In the genomic region with DNA sequence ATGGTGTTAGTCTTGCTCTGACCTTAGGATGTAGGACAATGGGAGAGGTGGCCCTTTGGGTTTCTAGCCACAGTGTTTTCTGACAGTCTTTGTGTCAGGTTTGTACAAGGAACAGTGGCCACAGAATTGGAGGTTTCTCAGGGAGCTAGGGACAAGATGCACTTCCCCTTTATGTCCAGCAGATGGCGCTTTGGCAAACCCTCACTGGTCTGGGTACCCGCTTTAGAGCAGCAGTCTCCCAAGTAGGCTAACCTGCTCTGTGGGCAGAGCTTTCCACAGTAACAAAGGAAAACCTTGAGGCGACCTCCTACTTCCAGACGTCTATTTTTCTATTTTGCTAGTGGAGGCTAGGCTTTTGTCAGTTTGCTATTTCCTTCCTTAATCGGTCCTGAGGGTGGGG, we compare ENCODE assay signal across 8 mouse cellular contexts. TPM values are rescaled to one million over a fixed set of nuclear protein-coding genes. Genes with fewer than 3 reads are reported as not detected.
DNase-seq lines count a peak whose midpoint lies in the region; ATAC-seq lines count a peak whose summit lies in the region.

No protein-coding gene starts in this region.

- intact Hi-C loops in left cerebral cortex, postnatal 10 days (cut with DNase I): no loop called here

- H3K9me3 ChIP-seq in forebrain, embryonic 11.5 days (ENCODE audit: control insufficient read depth, low read length): no peaks in the 10 kb centered on the region
- no peaks in the 10 kb centered on the region for H3K9me3 ChIP-seq in hindbrain, embryonic 15.5 days
- no peaks in the 10 kb centered on the region for H3K9me3 ChIP-seq in midbrain, embryonic 10.5 days (replicated peaks)

- H3K27me3 ChIP-seq in forebrain, embryonic 11.5 days (ENCODE audit: control insufficient read depth, insufficient read depth, low read length): no peaks in the 10 kb centered on the region
- no peaks in the 10 kb centered on the region for H3K27me3 ChIP-seq in hindbrain, embryonic 15.5 days
- H3K27me3 ChIP-seq in midbrain, embryonic 10.5 days (ENCODE audit: low read depth, poor library complexity, severe bottlenecking): peaks cover 5% of the 10 kb centered on the region; the same call in 1 of the 2 replicates

- peak; percentile 79 for ATAC-seq in forebrain, embryonic 11.5 days (replicated peaks; ENCODE audit: low FRiP score)
- ATAC-seq in hindbrain, embryonic 15.5 days (ENCODE audit: low FRiP score, low read depth): peak; percentile 72

- peaks cover 5% of the 10 kb centered on the region; the same call in 1 of the 2 replicates for H3K4me1 ChIP-seq in forebrain, embryonic 11.5 days (replicated peaks; ENCODE audit: control insufficient read depth, insufficient read depth, low read length)
- peaks cover 17% of the 10 kb centered on the region; the same call in 1 of the 2 replicates for H3K4me1 ChIP-seq in hindbrain, embryonic 15.5 days (replicated peaks)
- peaks cover 33% of the 10 kb centered on the region for H3K4me1 ChIP-seq in midbrain, embryonic 10.5 days

- H3K9ac ChIP-seq in forebrain, embryonic 11.5 days (ENCODE audit: low read length): no peak overlapping the region
- no peak overlapping the region for H3K9ac ChIP-seq in hindbrain, embryonic 15.5 days

- H3K36me3 ChIP-seq in forebrain, embryonic 11.5 days (ENCODE audit: control insufficient read depth, insufficient read depth, low read length): no peaks in the 10 kb centered on the region; the same call in 1 of the 2 replicates
- peaks cover 31% of the 10 kb centered on the region for H3K36me3 ChIP-seq in hindbrain, embryonic 15.5 days
- H3K36me3 ChIP-seq in midbrain, embryonic 10.5 days: peaks cover 47% of the 10 kb centered on the region

- no peak overlapping the region for H3K27ac ChIP-seq in forebrain, embryonic 11.5 days (ENCODE audit: low read depth, low read length)
- peak overlapping the region; percentile 47 for H3K27ac ChIP-seq in hindbrain, embryonic 15.5 days (replicated peaks)
- peak overlapping the region; percentile 61 for H3K27ac ChIP-seq in midbrain, embryonic 10.5 days (replicated peaks)

- WGBS in forebrain, embryonic 11.5 days: 6% methylated on average over 5 of the region's 5 CpGs
- WGBS in hindbrain, embryonic 15.5 days: 7% methylated on average over 5 of the region's 5 CpGs
- 10% methylated on average over 5 of the region's 5 CpGs for WGBS in midbrain, embryonic 10.5 days

- H3K4me3 ChIP-seq in forebrain, embryonic 11.5 days (ENCODE audit: low read depth, low read length): no peak overlapping the region
- H3K4me3 ChIP-seq in hindbrain, embryonic 15.5 days: no peak overlapping the region
- no peak overlapping the region for H3K4me3 ChIP-seq in midbrain, embryonic 10.5 days

- no peak overlapping the region for H3K4me2 ChIP-seq in forebrain, embryonic 11.5 days (ENCODE audit: low read depth, low read length, severe bottlenecking)
- H3K4me2 ChIP-seq in hindbrain, embryonic 15.5 days: no peak overlapping the region

- DNase-seq in heart, adult 8-10 months (ENCODE audit: low spot score): peak; percentile 26
- no peak for DNase-seq in heart, adult 11 months
- peak; percentile 31 for DNase-seq in c-Kit-positive CD71-positive TER-119-positive erythroid progenitor cells, embryonic 14.5 days (ENCODE audit: low spot score)
- peak; percentile 79 for DNase-seq in forebrain, embryonic 11.5 days (ENCODE audit: low spot score)
- peak; percentile 49 to 80 for DNase-seq in left cerebral cortex, postnatal 10 days (ENCODE audit: extremely low spot score in 1 of 2, low spot score in 2 of 2)
- DNase-seq in midbrain, embryonic 10.5 days (ENCODE audit: low spot score): peak; percentile 74
- DNase-seq in spleen, postnatal 10 days (ENCODE audit: low spot score in 2 of 2): peak; percentile 16 to 51

RNA-seq across cellular contexts. Expression of gene Ppp1r1a, which starts 7.4 kb away (rescaled TPM):
- total RNA-seq in heart, adult 8-10 months (2022): 10 to 100 TPM in 2 of 4 experiments, 1 to 10 TPM in 2; 8.7 to 15.2 (median 12.4) TPM
- polyA plus RNA-seq in forebrain, embryonic 11.5 days (2014; fragmentation: Nextera tagmentation; extraction: Ambion mirVana): 38.8 and 43.7 TPM in 2 replicates
- 138 and 148 TPM in 2 replicates for polyA plus RNA-seq in hindbrain, embryonic 15.5 days (2015; fragmentation: Nextera tagmentation; extraction: Ambion mirVana)
- 100 to 1,000 TPM; 164 to 182 TPM for total RNA-seq in left cerebral cortex, postnatal 10 days (2021)
- 38.3 and 46.7 TPM in 2 replicates for polyA plus RNA-seq in midbrain, embryonic 10.5 days (2016; fragmentation: Nextera tagmentation; extraction: Ambion mirVana)

RNA-seq across cellular contexts. Expression of gene Pde1b, which starts 27.5 kb away (rescaled TPM):
- 1 to 10 TPM in 3 of 4 experiments, under 1 TPM in 1; 0.79 to 2.5 (median 1.2) TPM for total RNA-seq in heart, adult 8-10 months (2022)
- polyA plus RNA-seq in forebrain, embryonic 11.5 days (2014; fragmentation: Nextera tagmentation; extraction: Ambion mirVana): 27.2 and 29.9 TPM in 2 replicates
- 79.4 and 94.9 TPM in 2 replicates for polyA plus RNA-seq in hindbrain, embryonic 15.5 days (2015; fragmentation: Nextera tagmentation; extraction: Ambion mirVana)
- total RNA-seq in left cerebral cortex, postnatal 10 days (2021): 10 to 100 TPM; 72.2 to 96.7 TPM
- 26.4 and 33.1 TPM in 2 replicates for polyA plus RNA-seq in midbrain, embryonic 10.5 days (2016; fragmentation: Nextera tagmentation; extraction: Ambion mirVana)

RNA-seq across cellular contexts. Expression of gene Glycam1, which starts 34.5 kb away (rescaled TPM):
- total RNA-seq in heart, adult 8-10 months (2022): not detected
- not detected in 2 replicates for polyA plus RNA-seq in forebrain, embryonic 11.5 days (2014; fragmentation: Nextera tagmentation; extraction: Ambion mirVana)
- polyA plus RNA-seq in hindbrain, embryonic 15.5 days (2015; fragmentation: Nextera tagmentation; extraction: Ambion mirVana): not detected in 2 replicates
- total RNA-seq in left cerebral cortex, postnatal 10 days (2021): not detected
- polyA plus RNA-seq in midbrain, embryonic 10.5 days (2016; fragmentation: Nextera tagmentation; extraction: Ambion mirVana): not detected in 2 replicates
